Mouse (Mus musculus) neural tube, embryonic 10.5 days (tissue): Measurements from ENCODE around the gene C1qtnf7.

ENCODE experiments used
- DNase-seq: peaks from one replicate; pipeline ENCODE4 v3.0.0-alpha.2; 2017; ENCODE audit warnings: low spot score; ENCODE audit errors: extremely low spot score

The C1qtnf7 gene

DNA sequence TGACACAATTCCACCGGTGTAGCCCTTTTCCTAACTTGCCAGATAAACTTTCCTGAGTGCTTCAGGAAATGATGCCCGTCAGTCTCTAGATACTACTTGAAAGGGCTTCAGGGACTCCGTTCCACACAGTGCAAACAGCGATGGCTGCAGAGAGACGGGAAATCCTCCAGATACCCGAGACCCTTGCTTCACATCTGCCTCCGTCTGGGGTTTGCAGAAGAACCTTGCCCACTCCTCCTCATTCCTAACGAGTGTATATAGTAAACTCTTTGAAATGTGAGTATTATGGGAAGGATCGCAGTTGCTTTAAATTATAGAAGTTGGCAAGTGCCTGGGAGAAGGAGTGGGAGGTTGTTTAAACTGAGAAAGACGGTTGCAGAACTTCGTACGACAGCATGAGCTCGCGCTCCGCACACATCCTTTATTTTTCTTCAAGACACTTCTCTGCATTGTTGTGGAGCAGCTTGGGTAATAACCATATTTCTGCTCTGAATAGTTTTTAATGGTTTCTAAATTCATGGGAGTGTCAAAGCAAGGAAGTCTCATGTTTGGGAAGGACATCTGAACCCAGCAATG, at the start of gene C1qtnf7:
C1qtnf7 (plus strand) TSS at position 138 of the 576 bp plus-strand sequence.
- no peak for DNase-seq

GRCm38 (mm10) chr5:43466762-43467161, 48.6 kb upstream of the C1qtnf7 start:
- no peak for DNase-seq

GRCm38 (mm10) chr5:43467214-43467613, 48.1 kb upstream of the C1qtnf7 start:
- no peak for DNase-seq

DNA sequence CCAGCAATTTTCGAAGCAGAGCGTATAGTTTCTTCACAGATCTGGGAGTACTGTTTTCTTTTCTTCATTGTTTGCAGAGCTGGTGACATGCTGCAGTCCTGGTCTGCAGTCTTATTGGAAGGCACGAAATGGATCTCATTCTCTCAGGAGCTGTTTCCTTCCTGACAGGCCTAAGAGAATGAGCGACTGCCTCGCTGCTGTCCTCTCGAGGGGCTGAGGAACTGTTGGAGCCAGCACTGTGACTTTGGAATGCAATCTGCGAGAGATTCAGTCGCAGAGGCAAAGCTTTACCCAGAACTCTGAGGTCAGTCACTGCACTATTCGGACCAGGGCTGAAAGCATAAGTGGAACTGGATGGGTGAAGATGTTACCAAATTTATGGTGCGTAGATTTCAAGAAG, 46.4 kb upstream of the C1qtnf7 start:
- DNase-seq, result no peak

- no peak for DNase-seq
Observed at GRCm38 (mm10) chr5:43477953-43478352, 37.4 kb upstream of the C1qtnf7 start.

DNA sequence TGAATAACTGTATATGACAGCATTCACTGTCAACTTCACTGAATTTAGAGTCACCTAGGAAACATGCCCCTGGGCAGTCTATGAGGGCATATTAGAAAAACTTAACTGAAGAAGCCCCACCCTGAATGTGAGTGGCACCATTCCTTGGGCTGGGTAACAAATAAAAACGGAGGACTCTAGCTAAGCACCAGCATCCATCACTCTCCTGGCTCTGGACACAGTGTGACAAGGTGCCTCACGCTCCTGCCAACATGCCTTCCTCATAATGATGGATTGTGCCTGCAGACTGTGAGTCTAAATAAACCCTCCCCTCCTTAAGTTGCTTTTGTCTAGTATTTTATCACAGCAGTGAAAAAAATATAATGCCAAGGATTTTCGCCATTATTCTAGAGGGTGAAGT, 35.3 kb upstream of the C1qtnf7 start:
- DNase-seq, result no peak

DNA sequence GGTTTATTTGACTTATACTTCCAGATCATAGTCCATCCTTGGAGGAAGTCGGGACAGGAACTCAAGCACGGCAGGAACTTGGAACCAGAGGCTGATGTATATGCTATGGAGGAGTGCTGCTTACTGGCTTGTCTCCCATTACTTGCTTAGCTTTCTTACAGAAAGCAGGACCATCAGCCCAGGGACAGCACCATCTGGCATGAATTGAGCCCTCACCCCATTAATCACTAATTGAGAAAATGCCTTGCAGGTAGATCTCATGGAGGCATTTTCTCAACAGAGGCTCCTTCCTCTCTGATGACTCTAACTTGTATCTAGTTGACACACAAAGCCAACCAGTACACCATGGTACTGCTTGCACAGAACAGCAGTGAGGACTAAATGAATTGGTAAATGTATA, 34.6 kb upstream of the C1qtnf7 start:
- no peak for DNase-seq

- no peak for DNase-seq
Observed at GRCm38 (mm10) chr5:43481824-43482223, 33.5 kb upstream of the C1qtnf7 start.

- no peak for DNase-seq
Observed at GRCm38 (mm10) chr5:43501887-43502286, 13.5 kb upstream of the C1qtnf7 start.

DNA sequence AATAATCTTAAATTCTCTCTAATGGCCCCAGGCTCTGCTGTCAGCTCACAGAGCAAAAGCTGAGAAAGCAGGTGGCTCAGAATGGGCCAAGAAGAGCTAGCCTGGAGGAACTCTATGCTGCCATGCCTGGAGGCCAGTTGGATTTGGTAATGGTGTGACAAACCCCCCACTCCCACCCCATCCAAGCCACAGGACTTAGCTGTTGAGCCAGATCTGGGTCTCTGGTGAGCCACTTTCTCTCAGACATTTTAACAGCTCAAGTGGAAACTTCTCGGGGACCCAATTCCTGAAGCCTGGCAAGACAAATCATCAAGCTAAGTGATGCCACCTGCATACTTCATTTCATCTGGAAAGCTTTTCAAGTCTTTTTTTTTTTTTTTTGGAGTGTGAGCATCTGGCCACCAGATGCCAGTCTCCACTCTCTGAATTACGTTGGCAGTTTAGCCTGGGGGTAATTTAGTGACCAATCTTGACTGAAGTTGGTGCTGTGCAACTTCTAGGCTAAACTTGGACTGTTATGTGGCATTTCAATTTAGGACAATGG, 11.0 kb upstream of the C1qtnf7 start:
- DNase-seq, result peak; percentile 27

DNA sequence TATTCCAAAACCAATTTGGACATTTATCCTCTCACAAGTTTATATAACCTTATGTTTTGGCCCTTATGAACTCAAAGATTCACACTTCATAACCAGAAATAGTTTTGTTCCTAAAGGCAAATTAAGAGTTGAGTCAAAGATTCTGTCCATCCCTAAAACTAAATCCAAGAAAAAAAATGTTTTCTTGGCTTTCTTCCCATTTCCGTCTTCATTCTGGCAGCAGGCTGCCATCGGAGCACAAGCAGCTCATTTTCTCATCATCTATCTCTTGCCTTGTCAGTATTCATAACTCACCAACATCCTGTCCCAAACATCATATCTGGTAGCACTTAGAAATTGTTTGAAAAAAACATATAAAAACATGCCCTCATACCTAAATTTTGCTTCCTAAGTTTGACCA, 6.9 kb upstream of the C1qtnf7 start:
- no peak for DNase-seq

GRCm38 (mm10) chr5:43508892-43509291, 6.4 kb upstream of the C1qtnf7 start:
- DNase-seq, result no peak

DNA sequence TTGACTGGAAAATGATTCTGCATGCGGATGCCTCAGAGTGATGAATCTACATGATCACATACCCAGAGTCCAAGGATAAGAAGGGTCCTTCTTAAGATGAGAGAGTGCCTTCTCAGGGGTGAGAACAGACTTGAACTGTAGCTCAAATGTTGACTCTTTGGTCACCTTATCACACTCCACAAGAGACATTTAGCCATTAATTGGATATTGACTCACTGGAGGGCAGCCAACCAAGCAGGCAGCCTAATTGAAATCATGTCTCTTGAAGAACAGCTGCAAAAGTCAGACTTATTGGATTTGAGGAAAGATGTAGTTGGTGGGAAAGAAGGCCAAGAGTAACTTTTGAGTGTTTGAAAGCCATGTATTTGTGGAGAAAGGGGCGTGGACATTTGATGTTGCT, 4.2 kb upstream of the C1qtnf7 start:
- no peak for DNase-seq

- DNase-seq, result no peak
Observed at GRCm38 (mm10) chr5:43516491-43516890, 1.2 kb downstream of the C1qtnf7 start.

DNA sequence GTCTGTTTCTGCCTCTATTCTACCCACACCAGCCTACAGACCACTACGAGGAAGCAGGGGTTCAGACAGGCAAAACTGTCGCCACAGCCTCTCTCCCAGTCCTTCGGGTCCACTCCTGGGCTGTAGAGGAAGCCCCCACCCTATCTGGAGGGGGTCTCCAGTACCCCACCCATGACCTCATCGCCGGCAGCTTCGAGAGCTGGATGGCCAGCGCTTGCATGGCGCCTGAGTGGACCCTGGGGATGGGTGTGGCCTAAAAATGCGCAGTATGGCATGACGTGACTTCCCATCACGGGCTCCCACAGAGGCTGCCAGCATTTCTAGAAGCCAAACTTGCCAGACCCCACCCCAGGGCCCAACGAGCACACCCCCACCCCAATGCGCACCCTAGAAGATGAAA, 2.0 kb downstream of the C1qtnf7 start:
- DNase-seq, result no peak

DNA sequence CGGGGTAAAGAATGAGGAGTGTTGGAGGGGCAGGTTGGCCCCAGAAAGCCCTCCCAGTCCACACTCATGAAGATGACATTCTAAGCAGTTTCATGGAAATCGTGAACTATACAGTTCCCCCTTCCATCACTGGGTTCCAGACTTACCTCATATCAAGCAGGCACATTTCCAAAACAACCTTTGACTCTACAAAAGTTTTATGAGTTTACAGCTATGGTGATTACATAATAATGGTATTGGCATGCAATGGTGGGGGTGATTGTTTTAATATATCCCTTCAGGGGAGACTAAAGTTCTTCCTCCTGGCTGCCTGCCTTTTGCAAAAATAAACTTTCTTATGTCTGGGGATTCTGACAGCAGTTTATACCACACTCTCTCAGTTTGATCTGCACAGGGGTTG, 4.6 kb downstream of the C1qtnf7 start:
- DNase-seq, result no peak

- DNase-seq, result no peak
Observed at GRCm38 (mm10) chr5:43521369-43521768, 6.0 kb downstream of the C1qtnf7 start.

DNA sequence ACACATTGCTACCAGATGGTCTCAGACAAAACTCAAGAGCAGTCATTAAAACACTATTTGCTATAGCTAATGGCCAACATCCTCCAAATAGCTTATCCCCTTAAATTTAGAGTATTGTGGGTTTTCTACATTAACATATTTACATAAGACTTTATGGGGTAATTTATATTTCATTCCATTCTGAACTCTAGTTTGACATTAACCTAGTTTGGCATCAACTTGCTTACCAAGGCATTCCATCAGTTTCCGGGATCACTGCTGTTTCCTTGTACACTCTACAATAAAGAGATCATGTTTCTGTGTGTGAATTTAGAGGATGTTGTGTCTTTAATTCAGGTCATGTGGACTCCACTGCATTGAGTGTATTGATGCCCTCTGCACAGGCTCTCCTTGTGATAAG, 7.5 kb downstream of the C1qtnf7 start:
- no peak for DNase-seq

DNA sequence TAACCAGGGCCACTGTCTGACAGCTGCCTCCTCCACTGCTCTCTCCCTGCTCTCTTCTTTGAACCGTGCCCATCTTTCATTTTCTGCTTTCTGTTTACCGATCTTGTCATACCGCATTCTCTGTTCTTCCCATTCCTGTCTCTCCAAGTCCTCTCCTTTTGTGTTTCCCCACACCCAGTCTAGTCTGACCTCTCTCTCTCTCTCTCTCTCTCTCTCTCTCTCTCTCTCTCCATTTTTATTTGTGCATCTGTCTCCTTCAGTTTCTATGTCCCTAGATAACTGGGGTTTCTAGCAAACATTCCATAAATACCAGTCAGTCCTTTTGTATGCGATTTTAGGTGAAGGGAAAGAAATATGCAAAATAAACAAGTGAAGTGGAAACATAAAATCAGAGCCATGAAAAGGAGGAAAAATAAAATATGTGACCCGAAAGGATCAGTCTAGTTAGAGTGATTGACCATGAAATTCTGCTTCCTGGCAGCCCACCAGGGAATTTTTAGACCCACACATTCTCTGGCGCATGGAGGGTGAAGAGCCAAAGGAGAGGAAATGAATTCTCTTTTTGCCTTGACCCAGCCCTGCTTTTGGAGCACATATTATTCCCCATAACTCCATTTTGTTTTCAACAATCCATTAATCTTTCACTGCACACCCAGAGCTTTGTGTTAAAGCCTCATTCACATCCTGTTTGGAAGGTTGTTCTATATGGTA, 11.7 kb downstream of the C1qtnf7 start:
- DNase-seq, result no peak

DNA sequence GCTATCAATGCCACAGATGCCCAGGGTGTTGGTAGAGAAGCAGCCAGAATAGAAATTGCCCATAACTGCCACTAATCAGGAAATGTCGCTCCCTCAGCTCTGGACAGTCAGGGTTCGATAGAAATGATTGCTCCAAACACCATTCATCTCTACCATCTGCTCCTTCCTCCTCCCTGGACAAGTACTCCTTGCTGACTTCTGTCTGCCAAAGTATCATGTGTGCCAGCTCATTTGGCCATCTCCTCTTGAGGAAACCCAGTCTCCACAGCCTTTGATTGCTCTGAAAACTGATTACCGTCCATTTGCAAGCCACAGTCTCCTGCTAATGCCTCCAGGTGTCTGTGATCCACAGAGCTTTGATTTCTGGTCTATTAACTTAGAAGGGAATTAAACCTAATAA, 14.8 kb downstream of the C1qtnf7 start:
- DNase-seq, result no peak

DNA sequence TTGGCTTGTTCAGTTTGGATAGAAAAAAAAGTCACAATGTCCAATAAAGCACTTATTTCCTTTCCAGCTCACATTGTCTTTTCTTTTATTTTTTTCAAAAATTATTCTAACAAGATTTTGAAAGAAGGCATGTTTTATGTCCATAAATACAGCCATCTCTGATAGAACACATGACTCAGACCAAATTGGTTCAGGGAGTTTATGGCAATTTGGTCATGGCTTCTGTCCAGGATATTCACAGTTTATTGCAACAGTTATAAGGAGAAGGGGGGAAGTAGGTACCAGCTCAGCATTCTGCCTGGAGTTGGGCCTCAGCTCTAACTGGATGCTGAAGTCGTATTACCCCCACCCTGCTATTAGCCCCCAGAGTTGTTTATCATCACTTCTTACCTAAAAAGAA, 15.5 kb downstream of the C1qtnf7 start:
- no peak for DNase-seq

GRCm38 (mm10) chr5:43538322-43539167, 23.2 kb downstream of the C1qtnf7 start:
- DNase-seq, result no peak
